Mouse (Mus musculus) forebrain, embryonic 11.5 days (tissue): Measurements from ENCODE around the gene Ucp2. TPM values are rescaled to one million over a fixed set of nuclear protein-coding genes. Genes with fewer than 3 reads are reported as not detected.

ENCODE experiments used
- ATAC-seq: fragments of 200-750 bp; cut with Nextera tagmentation; replicated peaks from 2 replicates; pipeline ENCODE4 v1.8.0; 2017; ENCODE audit warnings: moderate TSS enrichment; ENCODE audit not compliant: low FRiP score
- DNase-seq: peaks from one replicate; pipeline ENCODE4 v3.0.0-alpha.2; 2017; ENCODE audit warnings: low spot score
- H3K27ac ChIP-seq: fragments of 300-500 bp; sonication (generic); 2 replicates; pipeline ENCODE4 v1.5.1; 2014; ENCODE audit warnings: low read depth, low read length
- H3K27me3 ChIP-seq: fragments of 300-500 bp; sonication (generic); 2 replicates; pipeline ENCODE4 v1.6.1; 2014; ENCODE audit warnings: mild to moderate bottlenecking, low read length, mixed read lengths; ENCODE audit not compliant: control insufficient read depth, insufficient read depth
- H3K36me3 ChIP-seq: fragments of 300-500 bp; sonication (generic); 2 replicates; pipeline ENCODE4 v1.6.1; 2014; ENCODE audit warnings: mild to moderate bottlenecking, low read length, moderate library complexity, mixed read lengths; ENCODE audit not compliant: control insufficient read depth, insufficient read depth
- H3K4me1 ChIP-seq: fragments of 300-500 bp; sonication (generic); replicated peaks from 2 replicates; pipeline ENCODE4 v1.6.1; 2014; ENCODE audit warnings: low read length, mixed read lengths; ENCODE audit not compliant: control insufficient read depth, insufficient read depth
- H3K4me2 ChIP-seq: fragments of 300-500 bp; sonication (generic); 2 replicates; pipeline ENCODE4 v1.6.1; 2014; ENCODE audit warnings: low read depth, mild to moderate bottlenecking, low read length, moderate library complexity, mixed read lengths; ENCODE audit not compliant: severe bottlenecking
- H3K4me3 ChIP-seq: fragments of 300-500 bp; sonication (generic); 2 replicates; pipeline ENCODE4 v1.5.1; 2014; ENCODE audit warnings: low read depth, low read length
- H3K9ac ChIP-seq: fragments of 300-500 bp; sonication (generic); 2 replicates; pipeline ENCODE4 v1.6.1; 2014; ENCODE audit warnings: low read length
- H3K9me3 ChIP-seq: fragments of 300-500 bp; sonication (generic); 2 replicates; pipeline ENCODE4 v1.6.1; 2016; ENCODE audit warnings: low read length, mixed read lengths; ENCODE audit not compliant: control insufficient read depth
- WGBS: fragments of 180-500 bp; shearing (Covaris S2); extraction: QIAGEN DNeasy Blood & Tissue Kit; methylation state at CpG from one replicate; pipeline ENCODE4 v1.1.7; 2014; 5-methylcytosine and 5-hydroxymethylcytosine counted together
- polyA plus RNA-seq: library from polyadenylated mRNA; unstranded; fragments of >200 nt; fragmentation: Nextera tagmentation; extraction: Ambion mirVana; gene quantifications from 2 replicates; pipeline ENCODE4 v1.2.1, GENCODE M21; 2014

The Ucp2 gene
- polyA plus RNA-seq: 79.7 and 90.4 TPM in 2 replicates

DNA sequence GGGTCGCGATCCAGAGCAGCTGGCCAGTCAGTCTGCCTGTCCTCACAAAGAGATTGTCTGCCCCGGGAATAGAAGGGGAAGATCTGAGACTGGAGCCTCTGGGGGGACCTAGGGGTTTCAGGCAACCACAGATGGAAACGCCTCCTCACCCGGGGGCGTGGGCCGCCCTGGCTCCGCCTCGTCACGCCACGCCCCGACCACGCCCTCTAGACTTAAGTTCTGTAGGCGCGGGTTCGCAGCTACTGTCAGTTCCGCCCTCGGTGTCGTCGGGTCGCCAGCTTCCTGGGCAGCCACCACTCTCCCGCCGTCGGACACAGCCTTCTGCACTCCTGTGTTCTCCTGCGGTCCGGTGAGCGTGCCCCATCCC, at the start of gene Ucp2:
Ucp2 (plus strand) TSS at position 221 of the 367 bp plus-strand sequence.
- H3K27me3 ChIP-seq: no peaks in the 10 kb centered on the region
- H3K4me3 ChIP-seq: peak within 1 kb of the TSS; percentile 39
- no peaks in the 10 kb centered on the region for H3K9me3 ChIP-seq
- WGBS: 1% methylated on average over 27 of the region's 27 CpGs
- no peaks in the 10 kb centered on the region for H3K36me3 ChIP-seq
- peak within 1 kb of the TSS; percentile 78 for H3K4me2 ChIP-seq
- H3K27ac ChIP-seq: no peak within 1 kb of the TSS
- peaks cover 14% of the 10 kb centered on the region; the same call in 1 of the 2 replicates for H3K4me1 ChIP-seq
- peak within 1 kb of the TSS; percentile 60 for H3K9ac ChIP-seq
- DNase-seq: peak; percentile 86
- peak; percentile 70 for ATAC-seq

DNA sequence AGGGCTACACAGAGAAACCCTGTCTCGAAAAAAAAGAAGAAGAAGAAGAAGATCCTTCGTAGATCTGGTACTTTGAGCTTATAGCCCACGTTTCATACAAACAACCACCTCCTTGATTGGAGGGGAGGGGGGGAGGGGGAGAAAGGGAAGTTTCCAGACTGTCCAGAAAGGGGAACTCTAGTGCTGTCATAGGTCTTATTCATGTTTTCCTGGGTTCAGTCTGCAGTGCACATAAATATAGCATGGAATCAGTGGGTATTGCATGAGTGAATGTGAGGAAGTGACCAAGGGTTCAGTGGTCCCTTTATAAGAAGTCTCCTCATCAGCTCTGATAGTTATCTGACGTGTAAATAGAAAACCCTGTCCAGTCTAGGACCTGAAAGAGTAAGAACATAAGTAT, 49.4 kb upstream of the Ucp2 start:
- ATAC-seq (no peak), DNase-seq (no peak)
- Histone ChIP-seq H3K9ac (no peak overlapping the region), H3K4me3 (no peak overlapping the region), H3K4me2 (no peak overlapping the region), H3K9me3 (no peaks in the 10 kb centered on the region), H3K27me3 (no peaks in the 10 kb centered on the region), H3K36me3 (peaks cover 6% of the 10 kb centered on the region; the same call in 1 of the 2 replicates), H3K4me1 (no peaks in the 10 kb centered on the region), H3K27ac (no peak overlapping the region)
- 94% methylated on average over 4 of the region's 4 CpGs for WGBS

DNA sequence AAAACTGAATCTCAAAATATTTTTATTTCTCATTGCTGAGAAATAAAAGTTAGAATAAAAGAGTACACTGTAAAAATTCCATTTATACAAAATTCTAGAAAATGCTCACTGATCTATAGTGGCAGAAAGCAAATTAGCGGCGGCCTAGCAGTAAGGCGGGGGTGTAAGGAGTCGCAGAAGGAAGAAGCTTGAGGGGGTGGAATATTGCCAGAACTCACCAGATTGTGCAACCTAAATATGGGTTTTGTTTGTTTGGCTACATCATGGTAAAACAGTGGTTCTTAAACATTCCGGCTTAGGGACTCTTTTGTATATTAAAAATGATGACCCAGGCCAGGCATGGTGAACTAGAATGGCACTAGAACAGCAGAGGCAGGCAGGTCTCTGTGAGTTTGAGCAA, 46.9 kb upstream of the Ucp2 start:
- H3K4me2 ChIP-seq: no peak overlapping the region
- 97% methylated on average over 5 of the region's 5 CpGs for WGBS
- no peak overlapping the region for H3K9ac ChIP-seq
- no peaks in the 10 kb centered on the region for H3K27me3 ChIP-seq
- no peak overlapping the region for H3K4me3 ChIP-seq
- H3K9me3 ChIP-seq: no peaks in the 10 kb centered on the region
- no peaks in the 10 kb centered on the region for H3K4me1 ChIP-seq
- DNase-seq (no peak), ATAC-seq (no peak)
- H3K27ac ChIP-seq: no peak overlapping the region
- peaks cover 10% of the 10 kb centered on the region; the same call in 1 of the 2 replicates for H3K36me3 ChIP-seq

DNA sequence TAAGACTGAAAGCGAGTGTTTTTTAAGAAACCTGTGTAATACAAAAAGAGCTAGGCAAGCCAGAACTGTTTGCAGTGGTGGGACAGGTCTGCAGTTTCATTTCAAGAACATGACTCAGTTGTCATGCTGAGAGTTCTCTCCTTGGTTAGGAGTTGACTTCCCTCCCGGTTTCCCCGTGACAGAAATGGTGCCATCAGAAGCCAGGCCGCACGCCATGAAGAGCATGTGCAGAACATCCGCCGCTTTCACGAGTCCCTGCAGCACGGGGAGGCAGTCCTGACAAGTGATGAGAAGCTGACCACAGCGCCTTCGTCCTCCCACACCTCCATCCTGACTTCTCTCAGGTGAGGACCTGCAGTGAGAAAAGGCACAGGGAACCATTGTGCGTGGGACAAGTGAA, 44.6 kb upstream of the Ucp2 start:
- H3K27ac ChIP-seq: no peak overlapping the region
- 96% methylated on average over 12 of the region's 12 CpGs for WGBS
- H3K4me2 ChIP-seq: no peak overlapping the region
- H3K36me3 ChIP-seq: peaks cover 15% of the 10 kb centered on the region; the same call in 1 of the 2 replicates
- H3K27me3 ChIP-seq: no peaks in the 10 kb centered on the region
- H3K9me3 ChIP-seq: no peaks in the 10 kb centered on the region
- ATAC-seq: no peak
- H3K4me3 ChIP-seq: no peak overlapping the region
- no peak for DNase-seq
- no peaks in the 10 kb centered on the region for H3K4me1 ChIP-seq
- no peak overlapping the region for H3K9ac ChIP-seq

DNA sequence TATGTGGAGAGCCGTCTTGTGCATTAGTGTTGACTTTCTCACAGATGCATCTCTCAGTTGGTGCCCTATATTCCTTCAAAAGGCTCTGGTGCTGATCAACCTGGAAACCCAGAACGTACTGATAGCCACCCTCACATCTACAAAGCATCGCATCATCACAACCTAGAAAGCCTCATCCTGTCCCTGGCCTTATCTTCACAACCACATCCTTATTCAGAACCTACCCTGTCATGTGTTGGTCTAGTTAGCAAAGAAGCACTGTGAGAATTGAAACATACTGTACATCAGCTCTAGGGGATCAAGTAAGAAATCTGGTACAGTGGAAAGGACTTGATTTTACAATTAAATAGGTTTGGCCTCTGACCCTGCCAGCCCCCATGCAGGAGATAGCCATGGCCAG, 44.2 kb upstream of the Ucp2 start:
- ATAC-seq (no peak), DNase-seq (no peak)
- H3K9me3 ChIP-seq: no peaks in the 10 kb centered on the region
- H3K27me3 ChIP-seq: no peaks in the 10 kb centered on the region
- WGBS: 94% methylated on average over 3 of the region's 3 CpGs
- H3K36me3 ChIP-seq: peaks cover 15% of the 10 kb centered on the region; the same call in 1 of the 2 replicates
- H3K4me1 ChIP-seq: no peaks in the 10 kb centered on the region
- no peak overlapping the region for H3K4me2 ChIP-seq
- no peak overlapping the region for H3K4me3 ChIP-seq
- H3K9ac ChIP-seq: no peak overlapping the region
- no peak overlapping the region for H3K27ac ChIP-seq

- ATAC-seq (no peak), DNase-seq (no peak)
- 84% methylated on average over 1 of the region's 1 CpGs for WGBS
- Histone ChIP-seq H3K4me3 (no peak overlapping the region), H3K27me3 (no peaks in the 10 kb centered on the region), H3K4me2 (no peak overlapping the region), H3K9me3 (no peaks in the 10 kb centered on the region), H3K36me3 (peaks cover 8% of the 10 kb centered on the region; the same call in 1 of the 2 replicates), H3K9ac (no peak overlapping the region), H3K27ac (no peak overlapping the region), H3K4me1 (no peaks in the 10 kb centered on the region)
These were observed 35.0 kb upstream of the Ucp2 start for GRCm38 (mm10) chr7:100458153-100458552.

DNA sequence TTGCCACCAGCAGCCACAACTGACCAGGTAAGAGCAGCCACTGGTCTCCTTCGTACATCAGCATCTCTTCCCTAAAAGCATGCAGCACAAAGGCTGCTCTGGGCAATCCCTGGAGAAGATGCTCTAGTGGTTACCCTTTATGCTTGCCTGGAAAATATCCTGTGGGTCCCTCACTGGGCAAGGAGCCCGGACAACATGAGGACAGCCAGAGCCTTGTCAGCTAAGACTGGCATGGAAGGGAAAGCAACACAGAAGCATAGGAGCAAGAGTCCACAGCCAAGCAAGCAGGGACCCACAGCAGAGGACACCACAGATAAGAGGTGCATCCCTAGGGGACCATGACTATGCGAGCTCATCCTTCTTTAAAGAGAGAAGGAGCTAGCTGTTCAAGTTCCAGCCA, 33.3 kb upstream of the Ucp2 start:
- H3K9ac ChIP-seq: no peak overlapping the region
- no peak overlapping the region for H3K27ac ChIP-seq
- DNase-seq (no peak), ATAC-seq (no peak)
- no peak overlapping the region for H3K4me2 ChIP-seq
- peaks cover 8% of the 10 kb centered on the region; the same call in 1 of the 2 replicates for H3K36me3 ChIP-seq
- no peaks in the 10 kb centered on the region for H3K27me3 ChIP-seq
- H3K9me3 ChIP-seq: no peaks in the 10 kb centered on the region
- H3K4me1 ChIP-seq: no peaks in the 10 kb centered on the region
- 96% methylated on average over 3 of the region's 3 CpGs for WGBS
- no peak overlapping the region for H3K4me3 ChIP-seq

GRCm38 (mm10) chr7:100461621-100462151, 31.5 kb upstream of the Ucp2 start:
- Histone ChIP-seq H3K36me3 (peaks cover 8% of the 10 kb centered on the region; the same call in 1 of the 2 replicates), H3K9ac (no peak overlapping the region), H3K27ac (no peak overlapping the region), H3K4me1 (no peaks in the 10 kb centered on the region), H3K9me3 (no peaks in the 10 kb centered on the region), H3K4me2 (no peak overlapping the region), H3K27me3 (no peaks in the 10 kb centered on the region), H3K4me3 (no peak overlapping the region)
- WGBS: 92% methylated on average over 6 of the region's 6 CpGs
- ATAC-seq (no peak), DNase-seq (no peak)

GRCm38 (mm10) chr7:100463194-100463593, 29.9 kb upstream of the Ucp2 start:
- ATAC-seq: no peak
- DNase-seq: no peak
- Histone ChIP-seq H3K4me1 (no peaks in the 10 kb centered on the region), H3K27me3 (no peaks in the 10 kb centered on the region), H3K4me3 (no peak overlapping the region), H3K9me3 (no peaks in the 10 kb centered on the region), H3K9ac (no peak overlapping the region), H3K27ac (0 out of 2 replicates have a peak overlapping the region, but pooled peaks have one; percentile 8), H3K4me2 (no peak overlapping the region), H3K36me3 (peaks cover 8% of the 10 kb centered on the region; the same call in 1 of the 2 replicates)
- WGBS: 90% methylated on average over 9 of the region's 9 CpGs
